Mouse (Mus musculus) spleen, postnatal 36 days (tissue): ENCODE measurements around the gene Cnnm1.

Source experiments
- DNase-seq, 2 experiments: peaks; one replicate each; pipeline ENCODE4 v3.0.0; 2022; ENCODE audit warnings: low spot score in 2 of 2, mixed read lengths in 1 of 2

The Cnnm1 gene

GRCm38 (mm10) chr19:43511621-43512620 lies 71.7 kb downstream of the Cnnm1 start:
- DNase-seq, result no peak

DNA sequence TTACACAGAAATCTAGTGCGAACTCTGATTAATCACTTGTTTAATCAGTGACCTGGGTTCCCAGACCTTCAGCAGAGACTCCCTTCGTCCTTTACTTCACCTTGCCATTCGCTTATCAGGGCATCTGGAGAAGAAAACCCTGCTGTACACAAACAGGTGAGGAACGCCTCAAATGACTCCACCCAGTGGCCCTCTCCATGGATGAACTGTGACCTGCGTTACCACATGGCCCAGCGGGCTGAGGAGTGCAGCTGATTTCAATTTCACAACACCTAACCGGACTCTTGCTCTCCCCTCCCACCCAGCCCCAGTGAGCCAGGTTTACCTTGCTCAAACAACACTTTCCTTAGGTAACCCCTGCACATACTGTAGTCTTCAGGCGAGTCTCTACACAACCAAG lies 73.6 kb downstream of the Cnnm1 start:
- DNase-seq, result no peak

DNA sequence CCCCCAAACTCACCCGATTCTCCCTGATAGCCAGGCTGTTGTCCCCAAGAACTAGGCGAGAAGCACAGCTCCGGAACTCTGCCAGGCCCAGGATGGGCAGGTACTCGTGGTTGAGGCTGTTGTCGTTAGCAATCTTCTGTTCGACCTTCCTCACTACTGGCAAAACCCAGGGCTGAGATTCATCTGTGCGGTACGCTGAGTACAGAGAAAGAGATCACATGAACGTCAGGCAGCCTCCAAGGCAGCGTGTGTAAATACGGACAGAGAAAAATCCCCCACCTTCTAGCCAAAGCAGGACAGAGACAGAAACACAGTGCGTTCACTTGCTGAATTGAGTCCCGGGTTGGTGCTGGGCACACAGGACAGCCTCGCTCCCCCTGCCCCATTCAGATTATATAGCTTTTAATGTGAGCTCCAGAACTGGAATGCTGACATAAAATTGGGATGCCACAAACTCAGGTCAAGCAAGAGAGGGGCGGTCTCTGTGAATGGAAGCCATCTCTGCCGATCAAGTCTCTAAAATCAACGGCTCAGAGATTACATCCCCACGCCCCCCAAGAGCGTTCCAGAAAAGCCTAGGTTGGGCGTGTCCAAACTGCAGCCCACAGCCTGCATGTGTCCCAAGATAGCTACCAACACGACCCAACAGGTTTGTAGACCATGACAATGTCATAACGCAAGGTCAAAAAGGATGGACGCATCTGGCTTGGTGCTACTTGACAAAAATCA lies 75.6 kb downstream of the Cnnm1 start:
- no peak for DNase-seq

GRCm38 (mm10) chr19:43516397-43517035 lies 76.3 kb downstream of the Cnnm1 start:
- no peak for DNase-seq

GRCm38 (mm10) chr19:43517320-43517719 lies 77.1 kb downstream of the Cnnm1 start:
- no peak for DNase-seq

- DNase-seq, result no peak
Measured at GRCm38 (mm10) chr19:43517808-43518207, 77.6 kb downstream of the Cnnm1 start.

DNA sequence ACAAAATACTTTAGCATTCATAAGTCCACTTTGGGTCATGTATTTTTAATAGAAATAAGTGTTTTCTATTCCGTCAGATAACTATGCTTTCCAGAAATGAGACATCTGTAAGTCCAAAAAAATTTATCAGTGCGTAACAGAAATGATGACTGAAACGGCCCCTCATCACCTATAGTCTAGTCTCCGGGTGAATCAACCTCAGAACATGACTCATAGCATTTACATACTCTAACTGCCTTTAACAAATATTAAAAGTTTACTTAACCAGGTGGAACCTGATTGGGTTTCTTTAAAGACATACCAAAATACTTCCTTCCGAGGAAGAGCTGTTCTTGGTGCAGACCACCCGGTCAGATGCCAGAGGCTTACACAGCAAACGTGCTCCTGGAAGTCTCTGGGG lies 78.0 kb downstream of the Cnnm1 start:
- DNase-seq, result no peak

DNA sequence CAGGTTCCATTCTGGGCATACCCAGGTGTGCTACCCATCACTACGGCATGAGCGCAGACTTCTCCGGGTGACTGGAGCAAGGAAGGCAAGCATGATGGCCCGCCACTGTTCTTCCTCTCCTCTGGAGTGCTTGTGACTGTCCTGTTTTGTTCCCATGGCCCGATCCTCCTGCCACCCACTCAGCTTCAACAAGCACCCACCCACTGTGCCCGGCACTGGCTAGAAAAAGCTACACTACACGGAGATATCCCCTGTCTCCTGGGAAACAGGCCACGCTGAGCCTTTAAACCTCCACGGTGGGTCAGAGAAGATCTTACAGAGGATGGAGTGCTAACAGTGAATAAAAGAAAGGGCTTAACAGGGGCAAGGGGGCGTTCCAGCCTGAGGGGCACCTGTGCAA lies 79.0 kb downstream of the Cnnm1 start:
- no peak for DNase-seq

DNA sequence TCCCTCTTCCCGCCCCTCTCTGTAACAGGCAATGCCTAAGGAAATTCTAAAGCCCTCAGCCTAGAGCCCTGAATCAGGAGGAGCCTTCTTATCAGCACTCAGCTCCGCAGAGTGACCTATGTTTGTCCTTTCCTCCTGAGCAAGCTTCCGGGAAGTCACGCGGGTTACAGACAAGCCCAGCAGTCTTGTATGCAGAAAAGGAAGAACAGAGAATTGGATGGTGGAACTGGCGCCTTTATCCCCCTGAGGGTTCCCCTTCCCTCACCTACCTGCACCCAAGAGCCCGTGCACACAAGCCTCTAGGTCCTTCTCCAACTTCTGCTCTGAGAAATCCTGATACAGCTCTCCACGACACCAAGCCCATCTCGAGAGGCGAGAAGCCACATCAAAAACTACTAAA lies 80.2 kb downstream of the Cnnm1 start:
- DNase-seq, result no peak

DNA sequence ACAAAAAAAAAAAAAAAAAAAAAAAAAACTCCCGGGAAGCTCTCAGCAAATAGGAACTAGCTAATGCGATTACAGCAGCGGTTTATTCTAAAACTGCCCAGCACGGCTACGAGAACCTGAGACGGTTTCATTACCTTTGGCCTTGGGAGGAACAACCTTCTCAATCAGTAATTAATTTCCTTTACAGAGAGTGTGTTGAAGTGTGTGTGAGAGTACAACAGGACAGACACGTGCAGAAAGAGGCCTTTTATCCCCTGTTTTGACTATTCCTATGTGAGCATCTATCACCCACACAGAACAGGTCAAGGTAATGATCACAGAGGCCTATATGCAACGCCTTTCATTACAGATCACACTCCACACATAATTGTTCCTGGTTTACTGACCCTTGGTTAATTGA lies 81.1 kb downstream of the Cnnm1 start:
- no peak for DNase-seq

- no peak for DNase-seq
Measured at GRCm38 (mm10) chr19:43521996-43522395, 81.8 kb downstream of the Cnnm1 start.

DNA sequence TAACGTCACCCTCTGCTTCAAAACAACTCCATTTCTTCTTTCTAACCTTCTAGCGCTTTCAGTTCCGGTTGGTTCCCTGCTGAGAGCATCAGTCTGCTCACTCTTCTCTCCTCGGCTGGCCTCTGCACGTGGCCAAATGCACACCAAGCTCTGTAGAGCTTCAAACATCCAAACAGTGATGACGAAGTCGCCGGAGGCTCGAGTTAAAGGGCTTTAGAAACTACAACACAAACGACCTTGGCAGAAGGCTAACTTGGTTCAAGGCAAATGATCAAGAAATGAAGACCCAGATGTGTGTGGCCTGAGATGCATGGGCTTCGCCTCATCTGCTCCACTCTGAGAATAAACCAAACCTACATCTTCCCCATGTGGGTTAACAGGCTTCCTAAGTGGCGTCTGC lies 83.3 kb downstream of the Cnnm1 start:
- peak; percentile 60 to 63 for DNase-seq

DNA sequence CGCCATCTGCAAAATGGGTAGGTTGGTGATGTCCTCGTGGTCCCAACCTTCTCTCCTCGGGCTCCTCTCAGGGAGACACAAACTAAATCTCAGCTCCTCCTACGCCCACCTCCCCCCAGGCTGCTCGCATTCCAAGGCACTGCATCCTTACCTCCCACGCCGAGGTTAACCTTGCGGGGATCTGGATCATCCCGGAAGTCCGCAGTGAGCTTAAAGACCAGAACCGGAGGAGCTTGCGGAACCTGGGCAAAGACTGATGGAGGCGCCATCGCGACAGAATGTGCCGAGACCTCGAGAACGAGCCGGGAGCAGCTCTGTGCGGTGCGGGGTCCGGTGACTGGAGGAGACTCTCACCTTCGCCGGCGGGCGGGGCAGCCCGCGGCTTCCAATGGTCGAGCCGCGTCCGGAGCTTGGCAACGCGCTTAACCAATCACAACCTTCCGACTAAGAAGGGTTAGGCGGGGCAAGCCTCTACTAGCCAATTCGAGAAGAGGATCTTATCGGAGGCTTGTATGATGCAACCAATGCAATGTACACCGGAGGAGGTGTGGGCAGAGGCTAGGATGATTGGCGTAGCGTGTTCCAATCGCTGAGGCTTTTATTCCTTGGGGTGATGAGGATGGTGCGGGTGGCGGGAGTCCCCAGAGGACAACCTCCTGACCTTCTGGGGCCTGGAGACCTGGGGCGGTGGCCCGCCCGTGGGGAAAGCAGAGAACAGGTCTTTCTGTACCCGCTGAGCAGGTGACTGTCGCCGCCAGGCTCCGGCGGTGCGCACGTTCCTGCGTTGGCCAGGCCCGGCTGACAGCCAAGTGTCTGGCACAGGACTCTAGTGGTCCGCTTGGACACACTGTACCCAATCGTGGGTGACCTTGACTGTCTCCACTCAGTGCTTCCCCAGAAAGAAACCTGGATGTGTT lies 84.2 kb downstream of the Cnnm1 start, which contains the start of gene Got1:
Gene Got1 (minus strand): TSS at position 419 of the 917 bp plus-strand sequence.
- DNase-seq, result peak; percentile 94 to 95

- no peak for DNase-seq
Measured at GRCm38 (mm10) chr19:43525104-43525482, 84.9 kb downstream of the Cnnm1 start.

GRCm38 (mm10) chr19:43525566-43525965 lies 85.3 kb downstream of the Cnnm1 start:
- DNase-seq, result no peak

- no peak for DNase-seq
Measured at GRCm38 (mm10) chr19:43526025-43526424, 85.8 kb downstream of the Cnnm1 start.

DNA sequence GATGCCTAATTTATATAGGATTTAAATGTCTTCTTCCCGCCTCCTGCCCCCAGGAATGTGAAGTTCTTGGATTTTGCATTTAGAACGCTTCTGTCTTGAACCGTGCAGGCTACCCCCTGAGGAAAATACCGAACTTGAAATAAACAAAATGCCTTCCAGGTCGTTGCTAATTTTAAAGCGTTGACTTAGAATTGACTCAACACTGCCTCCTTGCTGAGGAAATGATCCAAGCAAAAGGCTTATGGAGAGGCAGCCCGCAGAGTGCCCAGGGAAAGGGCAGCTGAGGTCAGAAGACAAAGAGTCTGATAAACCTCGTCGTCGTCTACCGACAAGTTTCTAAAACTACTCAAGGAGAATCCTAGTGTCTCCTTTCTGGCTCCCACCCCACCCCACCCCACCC lies 86.9 kb downstream of the Cnnm1 start:
- no peak for DNase-seq

GRCm38 (mm10) chr19:43528056-43528587 lies 87.9 kb downstream of the Cnnm1 start:
- no peak for DNase-seq

GRCm38 (mm10) chr19:43530197-43530770 lies 90.0 kb downstream of the Cnnm1 start:
- DNase-seq, result peak; percentile 60 to 70

GRCm38 (mm10) chr19:43530921-43531320 lies 90.7 kb downstream of the Cnnm1 start:
- peak in 1 of 2 experiments; percentile 12 for DNase-seq
